Mouse (Mus musculus): Measurements from ENCODE around the gene Crcp.

DNA sequence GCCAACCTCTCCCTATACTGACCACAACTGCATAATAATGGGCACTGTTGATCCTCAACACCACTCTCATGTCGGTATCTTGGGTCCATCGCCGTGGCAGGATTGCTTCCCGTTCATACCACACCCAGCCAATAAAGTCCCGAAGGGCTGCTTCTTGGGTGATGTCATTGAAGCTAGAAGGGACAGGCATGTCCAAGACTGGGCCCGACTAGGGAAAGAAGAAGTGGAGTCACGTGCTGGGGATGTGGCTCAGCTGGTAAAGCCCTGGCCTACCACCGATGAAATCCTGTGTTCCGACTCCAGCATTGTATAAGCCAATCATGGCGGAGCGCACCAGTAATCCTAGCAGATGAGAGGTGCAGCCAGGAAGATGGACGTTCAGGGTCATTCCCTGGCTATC, 28.4 kb upstream of the Crcp start:
- TF ChIP-seq POLR2A (IDR thresholded peaks at IDR 0.05; ENCODE audit: control insufficient read depth, extremely low read depth, insufficient read depth, low read length, poor library complexity) (no peak), CTCF (IDR thresholded peaks at IDR 0.05; ENCODE audit: borderline replicate concordance, control insufficient read depth, extremely low read depth, insufficient read depth, low read length, poor library complexity) (no peak)
